Mouse (Mus musculus) thymus, adult 2 months (tissue): ENCODE data around the gene Arf6.

Source experiments
- CTCF ChIP-seq: fragments of 200-500 bp; IDR thresholded peaks from 2 replicates; pipeline ENCODE4 v1.5.1; 2012; ENCODE audit warnings: mild to moderate bottlenecking, control low read depth, low read length, moderate library complexity, borderline replicate concordance; ENCODE audit not compliant: control insufficient read depth, poor library complexity, insufficient read depth; ENCODE audit errors: extremely low read depth
- POLR2A ChIP-seq: fragments of 200-500 bp; IDR thresholded peaks from 2 replicates; pipeline ENCODE4 v1.6.1; 2012; ENCODE audit warnings: mild to moderate bottlenecking, low read length, control low read depth, moderate library complexity; ENCODE audit not compliant: control insufficient read depth, poor library complexity, insufficient read depth; ENCODE audit errors: extremely low read depth

DNA sequence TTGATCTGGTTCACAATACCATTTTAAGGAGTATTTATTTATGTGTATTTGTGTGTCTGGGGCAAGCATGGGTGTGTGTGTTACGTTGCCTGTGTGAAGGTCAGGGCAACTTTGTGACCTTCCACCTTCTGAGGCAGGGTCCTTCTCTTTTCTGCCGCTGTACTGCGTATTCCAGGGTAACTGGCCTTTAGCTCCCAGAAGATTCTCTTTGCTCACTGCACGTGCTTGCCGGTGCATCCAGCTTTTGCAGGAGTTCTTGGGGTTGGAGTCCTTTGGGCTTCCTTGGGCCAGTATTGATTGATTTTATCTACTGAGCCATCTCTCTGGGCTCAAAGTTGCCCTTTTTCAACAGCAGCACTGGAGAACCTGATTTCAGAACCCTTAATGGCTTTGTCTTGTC, 12.7 kb downstream of the Arf6 start:
- TF ChIP-seq CTCF (no peak), POLR2A (no peak)
